Mouse (Mus musculus) inflammation-experienced regulatory T-cells, adult 6 months (primary cell): ENCODE results near the gene Tomm70a. TPM values are rescaled to one million over a fixed set of nuclear protein-coding genes. Genes with fewer than 3 reads are reported as not detected.
A peak's percentile ranks its signal among the peaks of the same experiment; 100 is the strongest.

Experiments
- ATAC-seq: one replicate; pipeline ENCODE4 v1.8.0; 2017
- polyA plus RNA-seq, 3 experiments: library from polyadenylated mRNA; unstranded; fragments of 100-300 nt; shearing (Covaris generic); gene quantifications; one replicate each; pipeline ENCODE4 v1.2.1; 2017

Tomm70a gene
- polyA plus RNA-seq: 10 to 100 TPM; 10.8 to 14.7 (median 11.7) TPM

GRCm38 (mm10) chr16:57120913-57121815 is at the start of gene Tomm70a:
TSS of gene Tomm70a (plus strand) at chr16:57121703.
- peak; percentile 94 for ATAC-seq

GRCm38 (mm10) chr16:57075986-57076385 is 45.5 kb upstream of the Tomm70a start:
- ATAC-seq: no peak

DNA sequence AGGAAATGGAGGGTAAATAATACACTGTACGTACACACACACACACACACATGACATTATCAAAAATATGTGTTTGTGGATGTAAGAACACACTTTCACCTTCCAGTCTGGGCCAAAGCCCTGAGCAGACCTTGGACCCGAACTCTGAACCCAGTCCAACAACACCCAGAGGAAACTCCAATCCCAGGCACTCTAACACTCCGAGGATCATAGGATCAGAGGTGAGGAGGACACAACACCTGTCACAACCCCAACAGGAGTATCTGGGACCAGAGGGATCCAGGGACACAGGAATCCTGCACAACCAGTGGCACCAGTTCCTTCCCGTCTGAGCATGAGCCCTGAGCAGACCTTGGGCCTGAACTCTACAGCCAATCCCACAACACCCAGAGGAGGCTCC is 41.9 kb upstream of the Tomm70a start:
- ATAC-seq: no peak

GRCm38 (mm10) chr16:57092460-57092859 is 29.0 kb upstream of the Tomm70a start:
- peak; percentile 95 for ATAC-seq

DNA sequence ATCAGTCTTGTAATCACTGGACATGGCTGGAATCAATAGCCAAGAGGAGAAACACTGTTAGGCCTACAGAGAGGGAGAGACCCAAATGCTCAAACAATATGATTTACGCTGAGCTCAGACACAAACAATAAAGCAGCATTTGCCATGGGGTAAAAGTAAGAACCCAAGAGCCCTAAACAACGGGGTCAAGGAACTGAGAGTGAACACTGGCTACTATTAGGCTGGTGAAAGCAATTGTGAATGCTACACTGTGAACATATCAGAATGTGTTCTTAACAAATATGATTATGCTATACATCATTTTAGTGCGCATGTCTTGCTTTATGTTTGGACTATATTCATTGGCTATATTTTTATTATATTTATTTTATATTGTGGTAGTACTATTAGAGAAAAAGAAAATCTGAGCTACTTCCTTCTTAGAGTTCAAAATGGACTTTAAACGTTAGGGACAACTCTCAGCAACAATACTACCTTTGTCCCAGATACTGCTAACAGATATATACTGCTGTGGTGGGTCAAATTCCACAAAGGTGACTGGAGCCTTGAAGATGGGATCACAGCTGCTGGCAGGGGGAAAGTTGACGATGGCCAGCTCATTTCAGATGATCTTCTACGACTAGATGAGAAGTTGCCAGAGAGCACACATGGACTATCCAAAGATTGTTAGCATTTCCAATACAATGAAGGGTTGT is 28.4 kb upstream of the Tomm70a start:
- no peak for ATAC-seq

- ATAC-seq: no peak
Observed at GRCm38 (mm10) chr16:57098468-57099144, 22.9 kb upstream of the Tomm70a start.

DNA sequence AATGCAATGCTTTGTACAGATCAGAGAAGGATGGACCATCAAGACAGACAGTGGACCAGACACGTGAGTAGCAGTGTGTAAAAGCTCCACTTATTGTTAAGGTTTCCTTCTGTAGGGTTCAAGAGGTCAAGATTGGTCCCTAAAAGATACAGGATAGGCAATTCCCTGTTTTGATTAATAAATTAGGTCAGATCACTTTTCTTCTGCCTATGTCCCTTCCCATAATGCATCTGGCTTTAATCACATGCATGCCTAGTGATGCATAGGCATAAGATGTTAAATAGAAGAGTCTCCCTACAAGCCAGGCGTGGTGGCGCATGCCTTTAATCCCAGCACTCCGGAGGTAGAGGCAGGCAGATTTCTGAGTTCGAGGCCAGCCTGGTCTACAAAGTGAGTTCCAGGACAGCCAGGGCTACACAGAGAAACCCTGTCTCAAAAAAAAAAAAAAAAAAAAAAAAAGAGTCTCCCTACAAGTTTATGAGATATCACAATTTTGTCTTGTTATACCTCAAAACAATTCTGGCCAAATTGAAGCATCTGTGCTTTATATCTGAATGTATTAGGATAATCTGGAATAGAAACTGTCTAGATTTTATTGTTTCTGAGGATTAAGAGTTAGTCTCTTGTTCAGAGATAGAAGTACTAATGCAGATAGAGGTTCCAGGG is 21.8 kb upstream of the Tomm70a start:
- no peak for ATAC-seq

DNA sequence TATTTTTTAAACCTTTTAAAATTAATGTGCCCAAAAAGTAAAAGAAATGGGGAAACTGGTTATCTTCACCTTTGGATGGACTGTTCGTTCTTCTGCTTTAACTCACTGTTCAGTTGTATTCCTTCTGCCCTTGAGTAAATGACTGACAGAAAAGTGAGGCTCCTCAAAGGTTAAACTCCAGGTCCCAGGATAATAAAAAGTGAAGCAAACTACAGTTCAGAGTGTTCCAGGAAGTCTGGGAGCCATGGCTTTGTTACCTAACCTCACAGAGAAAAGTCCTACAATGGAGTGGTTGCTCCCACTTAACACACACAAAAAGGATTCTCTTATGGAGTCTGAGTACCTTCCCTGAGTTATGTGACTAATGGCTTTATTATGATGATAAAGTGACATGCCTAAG is 20.3 kb upstream of the Tomm70a start:
- no peak for ATAC-seq

DNA sequence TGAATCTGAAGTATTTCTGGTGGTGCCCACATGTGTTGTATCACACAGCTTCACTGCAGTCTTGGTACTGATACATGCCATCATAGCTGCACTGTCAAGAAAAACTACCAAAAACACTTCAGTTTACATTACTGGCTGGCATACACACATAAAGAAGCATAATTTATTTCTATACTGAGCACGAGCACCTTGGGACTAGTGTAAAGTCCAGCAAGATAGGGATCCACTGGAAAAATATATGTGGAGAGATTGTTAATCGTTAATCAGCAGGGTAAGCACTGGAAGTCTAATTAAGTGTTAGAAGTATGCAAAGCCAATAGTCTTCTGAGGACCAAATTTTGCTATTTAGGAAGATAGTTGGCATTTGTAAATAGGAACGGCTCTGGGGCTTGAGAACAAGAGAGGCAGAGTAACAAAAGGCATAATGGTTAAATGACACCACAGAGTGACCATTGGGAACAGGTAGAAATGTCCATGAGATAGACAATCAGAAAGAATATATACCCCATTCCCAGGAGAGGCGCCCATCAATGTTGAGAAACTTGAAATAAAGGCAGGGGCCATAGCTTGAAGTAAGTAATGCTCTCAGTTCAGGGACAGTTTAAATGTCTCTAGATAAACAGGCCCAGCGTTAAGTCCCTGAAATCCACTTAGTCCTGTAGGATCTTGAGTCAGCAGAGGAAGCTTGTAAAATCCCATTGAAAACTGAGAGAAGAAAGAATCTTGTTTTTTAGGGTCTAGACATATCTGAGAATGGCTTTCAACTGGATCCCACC is 15.1 kb upstream of the Tomm70a start:
- ATAC-seq: no peak

DNA sequence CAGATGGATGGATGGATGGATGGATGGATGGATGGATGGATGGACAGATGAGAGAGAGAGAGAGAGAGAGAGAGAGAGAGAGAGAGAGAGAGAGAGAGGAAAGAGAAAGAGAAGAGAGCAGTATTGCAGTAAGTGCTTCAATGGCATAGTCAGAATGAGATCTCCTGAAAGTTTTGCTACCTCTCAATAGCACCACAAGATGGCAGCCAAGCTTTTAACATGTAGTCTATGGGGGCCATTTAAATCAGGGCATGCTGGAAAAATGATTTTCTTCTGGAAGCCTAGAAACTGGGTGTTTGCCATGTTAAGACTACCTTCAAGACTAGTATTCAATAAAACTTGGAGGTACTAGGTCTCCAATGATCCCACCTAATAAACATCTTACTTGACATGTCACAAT is 5.4 kb upstream of the Tomm70a start:
- peak; percentile 42 for ATAC-seq

DNA sequence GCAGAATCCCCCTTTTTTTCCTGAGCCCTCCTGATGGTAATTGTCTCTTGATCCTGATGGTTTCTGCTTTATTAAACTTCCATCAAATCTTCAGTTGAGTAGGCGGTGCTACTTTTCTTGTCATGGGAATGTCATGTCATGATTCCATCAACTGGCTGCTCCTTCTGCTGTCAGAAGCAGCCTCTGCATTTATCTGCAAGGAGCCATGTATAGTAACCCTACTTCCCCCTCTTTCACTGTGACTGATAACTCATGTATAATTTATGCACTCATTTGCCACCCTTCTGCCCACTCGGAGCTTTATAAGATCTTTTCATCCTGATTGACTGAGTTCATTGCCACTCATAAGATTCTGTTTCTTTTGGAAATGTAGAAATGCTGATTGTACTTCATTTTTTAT is 3.9 kb upstream of the Tomm70a start:
- no peak for ATAC-seq

DNA sequence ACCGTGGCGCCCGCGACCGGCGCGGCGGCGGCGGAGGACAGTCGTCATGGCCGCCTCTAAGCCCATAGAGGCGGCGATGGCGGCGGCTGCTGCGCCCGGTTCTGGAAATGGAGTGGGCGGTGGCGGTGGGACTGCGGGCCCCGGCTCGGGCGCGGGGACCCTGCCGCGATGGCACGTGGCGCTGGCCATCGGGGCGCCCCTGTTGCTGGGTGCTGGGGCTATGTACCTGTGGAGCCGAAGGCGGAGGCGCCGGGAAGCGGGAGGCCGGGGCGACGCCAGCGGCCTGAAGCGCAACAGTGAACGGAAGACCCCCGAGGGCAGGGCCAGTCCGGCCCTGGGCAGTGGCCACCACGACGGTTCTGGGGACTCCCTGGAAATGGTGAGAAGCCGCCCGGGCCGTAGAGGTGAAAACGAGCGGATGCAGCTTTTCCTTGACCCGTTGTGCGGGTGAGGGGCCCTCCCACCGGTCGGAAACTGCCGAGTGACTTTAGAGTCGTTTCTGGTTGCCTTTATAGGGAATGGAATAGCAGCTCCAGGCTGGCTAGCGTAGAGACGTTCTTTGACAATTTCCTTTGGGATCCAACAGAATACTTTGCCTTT is 413 bp downstream of the Tomm70a start:
- ATAC-seq: peak; percentile 1

- no peak for ATAC-seq
Observed at GRCm38 (mm10) chr16:57122682-57123445, 1.4 kb downstream of the Tomm70a start.

- ATAC-seq: no peak
Observed at GRCm38 (mm10) chr16:57126268-57126667, 4.8 kb downstream of the Tomm70a start.

DNA sequence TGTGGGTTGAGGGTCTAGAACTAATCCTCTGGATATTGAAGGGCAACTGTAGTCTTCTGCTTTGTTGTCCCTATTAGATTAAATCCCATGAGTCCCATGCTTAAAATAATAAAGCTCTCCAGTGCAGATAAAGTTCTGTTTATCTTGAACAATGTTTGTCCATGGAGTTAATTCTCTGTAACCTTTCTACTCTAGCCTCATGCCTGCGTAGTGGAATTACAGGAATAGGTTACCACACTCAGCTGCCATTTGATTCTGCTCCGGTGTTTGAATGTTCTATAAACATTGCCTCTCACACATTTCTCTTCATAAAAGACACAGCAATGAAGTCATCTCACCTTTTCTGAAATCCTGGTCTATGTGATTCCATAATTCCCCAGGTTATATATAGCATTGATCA is 6.3 kb downstream of the Tomm70a start:
- ATAC-seq: no peak

GRCm38 (mm10) chr16:57130752-57131400 is 9.4 kb downstream of the Tomm70a start:
- ATAC-seq: no peak

DNA sequence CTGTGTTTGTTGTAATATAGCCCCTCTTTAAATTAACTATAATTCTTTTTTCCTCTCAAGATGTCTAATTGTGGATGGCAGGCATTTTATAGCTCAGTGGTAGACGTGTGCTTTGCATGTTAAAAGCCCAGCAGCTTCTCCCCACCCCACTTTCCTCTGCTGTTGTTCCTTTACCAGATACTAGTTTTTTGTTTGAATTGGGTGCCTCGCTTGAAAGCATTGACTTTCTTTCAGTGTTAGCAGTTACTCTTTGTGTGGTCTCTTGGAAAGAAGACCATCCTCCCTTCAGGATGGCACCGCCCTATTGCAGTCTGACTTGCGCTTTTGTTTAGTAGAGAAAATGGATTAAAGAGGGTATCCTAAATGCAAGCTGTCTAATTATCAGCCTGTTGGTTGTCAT is 10.0 kb downstream of the Tomm70a start:
- no peak for ATAC-seq

GRCm38 (mm10) chr16:57132326-57132725 is 10.8 kb downstream of the Tomm70a start:
- ATAC-seq: no peak

- ATAC-seq: no peak
Observed at GRCm38 (mm10) chr16:57133611-57134010, 12.1 kb downstream of the Tomm70a start.

DNA sequence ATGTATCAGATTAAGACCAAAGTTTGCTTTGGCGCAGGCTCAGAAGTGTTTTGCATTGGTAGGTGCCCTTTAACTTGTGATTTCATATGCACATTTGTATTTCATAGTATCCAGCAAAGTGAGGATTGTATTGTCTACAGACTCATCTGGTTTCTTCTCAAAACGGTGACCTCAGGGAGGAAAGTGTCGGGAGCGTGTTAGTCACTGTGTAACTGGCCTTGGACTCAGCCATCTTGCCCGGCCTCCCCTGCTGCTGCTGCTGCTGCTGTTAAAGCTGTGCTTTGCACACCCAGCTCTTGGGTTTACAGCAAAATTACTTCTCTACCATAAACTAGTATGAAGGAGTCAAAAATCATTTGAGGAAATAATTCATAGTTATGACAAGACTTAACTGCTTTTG is 23.2 kb downstream of the Tomm70a start:
- ATAC-seq: no peak
